Mouse (Mus musculus): ENCODE measurements around the gene Ptpn7.

DNA sequence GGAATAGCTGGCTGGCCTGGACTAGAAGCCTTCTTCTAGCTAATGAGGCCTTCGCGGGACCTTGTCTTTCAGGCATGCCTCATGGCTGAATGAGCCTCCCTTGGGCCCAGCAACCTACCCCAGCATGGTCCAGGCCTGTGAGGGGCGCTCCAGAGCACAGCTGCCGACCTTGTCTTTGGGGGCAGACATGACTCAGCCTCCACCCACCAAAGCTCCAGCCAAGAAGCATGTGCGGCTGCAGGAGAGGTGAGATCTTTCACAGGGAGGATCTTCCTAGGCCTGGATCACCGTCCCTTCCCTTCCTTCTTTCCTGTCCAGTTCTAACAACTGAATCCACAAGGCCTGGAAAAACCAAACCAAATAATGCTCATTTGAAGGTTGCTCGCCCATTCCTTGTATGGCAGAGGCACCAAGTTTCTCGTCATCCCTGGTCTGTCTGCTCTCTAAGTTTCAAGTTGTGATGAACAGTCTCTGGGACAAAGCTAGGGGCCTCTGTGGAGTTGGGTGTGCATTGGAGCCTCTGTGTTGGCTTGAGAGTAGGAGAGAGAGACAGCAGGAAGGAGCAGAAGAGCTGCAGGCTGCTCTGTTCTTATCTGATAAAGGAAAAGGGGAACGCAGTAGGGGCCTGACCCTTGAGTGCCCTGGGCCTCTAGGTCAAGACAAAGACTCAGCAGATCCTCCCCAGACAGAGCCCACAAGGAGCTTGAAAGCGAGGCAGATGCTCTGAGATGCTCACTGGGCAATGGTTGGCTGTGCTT is 1.4 kb downstream of the Ptpn7 start:
- TF ChIP-seq EP300 (IDR thresholded peaks at IDR 0.05; ENCODE audit: insufficient read depth, low read depth, low read length), result no peak
- no peak for TF ChIP-seq POLR2A (IDR thresholded peaks at IDR 0.05; ENCODE audit: insufficient read depth, low read length)

Data from ES-Bruce4 (cell line).